Mouse (Mus musculus) limb, embryonic 11.5 days (tissue): ENCODE measurements at regions not wholly inside any gene's neighbourhood (a gene's known extent, or its start where the extent isn't known, plus 50 kb on each side); places are given as distances from the start of the nearest gene placed in this dataset.

ENCODE experiments used
- ATAC-seq: fragments of 200-750 bp; cut with Nextera tagmentation; 2 replicates; pipeline ENCODE4 v1.8.0; 2017; ENCODE audit warnings: low read depth; ENCODE audit not compliant: insufficient number of reproducible peaks, low FRiP score, low TSS enrichment
- DNase-seq: peaks from one replicate; pipeline ENCODE4 v3.0.0-alpha.2; 2015; ENCODE audit warnings: low spot score
- H3K27ac ChIP-seq: fragments of 300-500 bp; sonication (generic); replicated peaks from 2 replicates; pipeline ENCODE4 v1.5.1; 2014; ENCODE audit warnings: low read depth, mild to moderate bottlenecking, low read length
- H3K27me3 ChIP-seq: fragments of 300-500 bp; sonication (generic); 2 replicates; pipeline ENCODE4 v1.6.1; 2014; ENCODE audit warnings: mild to moderate bottlenecking, low read length, mixed read lengths; ENCODE audit not compliant: control insufficient read depth, insufficient read depth
- H3K36me3 ChIP-seq: fragments of 300-500 bp; sonication (generic); 2 replicates; pipeline ENCODE4 v1.6.1; 2014; ENCODE audit warnings: mild to moderate bottlenecking, low read length, moderate library complexity, mixed read lengths; ENCODE audit not compliant: control insufficient read depth, insufficient read depth
- H3K4me1 ChIP-seq: fragments of 300-500 bp; sonication (generic); 2 replicates; pipeline ENCODE4 v1.6.1; 2014; ENCODE audit warnings: low read length, mixed read lengths; ENCODE audit not compliant: control insufficient read depth, insufficient read depth
- H3K4me2 ChIP-seq: fragments of 300-500 bp; sonication (generic); 2 replicates; pipeline ENCODE4 v1.6.1; 2014; ENCODE audit warnings: low read depth, mild to moderate bottlenecking, moderate library complexity; ENCODE audit not compliant: severe bottlenecking
- H3K4me3 ChIP-seq: fragments of 300-500 bp; sonication (generic); 2 replicates; pipeline ENCODE4 v1.5.1; 2014; ENCODE audit warnings: low read depth, low read length
- H3K9ac ChIP-seq: fragments of 300-500 bp; sonication (generic); 2 replicates; pipeline ENCODE4 v1.6.1; 2014; ENCODE audit warnings: mild to moderate bottlenecking, low read length
- H3K9me3 ChIP-seq: fragments of 300-500 bp; sonication (generic); 2 replicates; pipeline ENCODE4 v1.6.1; 2016; ENCODE audit warnings: low read length; ENCODE audit not compliant: control insufficient read depth
- WGBS: fragments of 180-500 bp; shearing (Covaris S2); extraction: QIAGEN DNeasy Blood & Tissue Kit; methylation state at CpG from one replicate; pipeline ENCODE4 v1.1.7; 2014; 5-methylcytosine and 5-hydroxymethylcytosine counted together

DNA sequence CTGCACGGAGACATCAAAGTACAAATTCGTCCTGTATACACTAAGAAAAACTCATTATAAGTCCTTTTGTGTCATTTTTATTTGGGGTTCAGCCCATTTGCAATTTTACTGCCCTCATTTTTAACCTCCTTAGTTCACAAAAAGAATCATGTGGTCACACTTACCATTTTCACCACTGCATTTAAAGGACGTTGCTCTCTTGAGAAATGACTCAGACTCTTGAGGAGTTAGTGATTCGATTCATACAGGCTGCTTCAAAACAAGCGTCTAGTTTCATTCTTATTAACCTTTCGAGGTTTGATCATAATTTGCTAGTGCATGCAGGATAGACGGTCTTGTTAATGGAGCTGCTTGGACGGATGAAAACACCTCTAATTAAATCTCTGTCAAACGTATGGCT is 313.0 kb upstream of the Pitx2 start:
- ATAC-seq (no peak), DNase-seq (no peak)
- H3K9me3 ChIP-seq, result no peaks in the 10 kb centered on the region
- no peak overlapping the region for H3K4me3 ChIP-seq
- H3K9ac ChIP-seq, result no peak overlapping the region
- no peaks in the 10 kb centered on the region for H3K36me3 ChIP-seq
- no peaks in the 10 kb centered on the region for H3K27me3 ChIP-seq
- WGBS, result 62% methylated on average over 9 of the region's 9 CpGs
- H3K4me1 ChIP-seq, result no peaks in the 10 kb centered on the region
- no peak overlapping the region for H3K27ac ChIP-seq
- H3K4me2 ChIP-seq, result no peak overlapping the region

DNA sequence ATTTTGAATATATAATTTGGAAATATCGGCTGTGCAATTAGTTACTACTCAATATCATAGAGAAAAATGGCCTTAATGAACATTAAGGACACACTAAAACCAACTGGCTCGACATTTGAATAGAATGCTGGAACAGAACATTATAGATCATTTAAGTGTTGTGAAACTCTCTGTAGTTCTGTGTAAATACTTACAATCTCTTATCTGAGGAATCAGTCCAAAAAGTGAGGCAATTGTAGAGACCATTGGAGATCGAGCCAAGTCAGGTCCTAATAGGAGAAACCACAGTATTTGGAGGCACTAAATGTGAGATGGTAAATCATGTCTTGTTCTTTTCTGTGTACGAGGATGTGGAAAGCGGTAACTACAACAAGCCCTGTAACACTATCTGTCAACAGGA is 308.6 kb upstream of the Pitx2 start:
- H3K36me3 ChIP-seq, result no peaks in the 10 kb centered on the region
- H3K27ac ChIP-seq, result no peak overlapping the region
- 84% methylated on average over 5 of the region's 5 CpGs for WGBS
- DNase-seq (no peak), ATAC-seq (no peak)
- H3K4me1 ChIP-seq, result no peaks in the 10 kb centered on the region
- no peaks in the 10 kb centered on the region for H3K27me3 ChIP-seq
- H3K4me2 ChIP-seq, result no peak overlapping the region
- no peaks in the 10 kb centered on the region for H3K9me3 ChIP-seq
- no peak overlapping the region for H3K4me3 ChIP-seq
- H3K9ac ChIP-seq, result no peak overlapping the region

DNA sequence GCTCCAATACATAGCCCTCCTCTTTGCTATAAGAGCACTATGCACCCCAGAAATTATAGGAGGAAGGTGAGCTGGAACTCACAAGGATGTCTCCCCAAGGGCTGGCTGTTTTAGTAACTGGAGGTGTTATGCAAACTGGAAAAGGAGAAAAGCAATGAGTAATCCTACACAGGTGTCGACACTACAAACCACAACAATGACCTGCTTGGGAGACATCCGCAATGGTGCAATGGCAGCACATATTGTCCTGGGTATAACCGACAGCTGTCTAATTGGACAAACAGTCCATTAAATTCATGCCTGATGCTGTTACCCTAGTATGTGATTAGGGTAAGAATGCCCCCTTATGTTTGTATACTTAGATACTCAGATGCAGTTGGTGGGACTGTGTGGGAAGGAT is 303.1 kb upstream of the Pitx2 start:
- Histone ChIP-seq H3K9me3 (no peaks in the 10 kb centered on the region), H3K4me2 (no peak overlapping the region), H3K9ac (no peak overlapping the region), H3K4me1 (no peaks in the 10 kb centered on the region), H3K4me3 (no peak overlapping the region), H3K36me3 (no peaks in the 10 kb centered on the region), H3K27me3 (no peaks in the 10 kb centered on the region), H3K27ac (no peak overlapping the region)
- DNase-seq, result no peak
- no peak for ATAC-seq
- 95% methylated on average over 3 of the region's 3 CpGs for WGBS

DNA sequence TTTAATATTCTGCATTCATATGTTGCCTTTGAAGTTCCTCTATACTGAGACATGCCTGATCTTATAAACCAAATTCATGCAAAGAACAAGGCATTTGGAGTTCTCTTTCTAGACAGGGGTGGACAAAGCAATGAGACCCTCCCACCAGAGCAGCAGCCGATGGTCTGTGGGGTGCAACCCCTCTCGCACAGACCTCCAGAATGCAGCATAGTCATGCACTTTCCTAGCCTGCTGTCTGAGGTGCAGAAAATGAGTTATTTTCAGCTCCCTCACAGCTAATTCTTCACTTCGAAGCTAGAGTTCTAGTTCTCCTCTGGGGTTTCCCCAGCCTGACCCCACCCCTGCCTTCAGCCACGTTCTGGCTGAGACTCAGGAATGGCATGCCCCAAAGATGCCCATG is 288.6 kb upstream of the Pitx2 start:
- H3K36me3 ChIP-seq, result no peaks in the 10 kb centered on the region
- no peak overlapping the region for H3K4me2 ChIP-seq
- H3K4me1 ChIP-seq, result no peaks in the 10 kb centered on the region
- 31% methylated on average over 4 of the region's 4 CpGs for WGBS
- H3K27ac ChIP-seq, result no peak overlapping the region
- H3K4me3 ChIP-seq, result no peak overlapping the region
- no peak overlapping the region for H3K9ac ChIP-seq
- no peaks in the 10 kb centered on the region for H3K27me3 ChIP-seq
- no peaks in the 10 kb centered on the region for H3K9me3 ChIP-seq
- no peak for DNase-seq
- no peak for ATAC-seq

DNA sequence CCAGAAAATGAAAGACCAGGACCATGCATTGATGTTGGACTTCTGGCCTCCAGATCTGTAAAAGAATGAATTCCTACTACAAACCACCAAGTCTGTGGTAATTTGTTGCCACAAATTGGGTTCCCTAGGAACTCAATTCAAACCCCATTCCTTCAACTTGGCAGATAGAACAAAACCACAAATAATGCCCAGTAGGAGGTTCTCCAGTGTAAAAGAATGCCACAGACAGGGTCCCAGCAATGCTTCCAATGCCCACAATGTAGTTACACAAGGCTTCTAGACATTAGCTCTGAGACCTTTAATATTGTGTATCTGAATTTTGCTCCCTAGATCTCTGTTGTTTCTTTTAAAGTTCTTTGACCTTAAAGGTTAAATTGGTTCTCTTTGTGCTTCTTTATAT is 278.2 kb upstream of the Pitx2 start:
- no peak overlapping the region for H3K4me2 ChIP-seq
- H3K27me3 ChIP-seq, result no peaks in the 10 kb centered on the region
- ATAC-seq, result no peak
- H3K27ac ChIP-seq, result no peak overlapping the region
- H3K9me3 ChIP-seq, result no peaks in the 10 kb centered on the region
- no peak overlapping the region for H3K4me3 ChIP-seq
- no peak for DNase-seq
- H3K9ac ChIP-seq, result no peak overlapping the region
- H3K4me1 ChIP-seq, result no peaks in the 10 kb centered on the region
- no peaks in the 10 kb centered on the region for H3K36me3 ChIP-seq

DNA sequence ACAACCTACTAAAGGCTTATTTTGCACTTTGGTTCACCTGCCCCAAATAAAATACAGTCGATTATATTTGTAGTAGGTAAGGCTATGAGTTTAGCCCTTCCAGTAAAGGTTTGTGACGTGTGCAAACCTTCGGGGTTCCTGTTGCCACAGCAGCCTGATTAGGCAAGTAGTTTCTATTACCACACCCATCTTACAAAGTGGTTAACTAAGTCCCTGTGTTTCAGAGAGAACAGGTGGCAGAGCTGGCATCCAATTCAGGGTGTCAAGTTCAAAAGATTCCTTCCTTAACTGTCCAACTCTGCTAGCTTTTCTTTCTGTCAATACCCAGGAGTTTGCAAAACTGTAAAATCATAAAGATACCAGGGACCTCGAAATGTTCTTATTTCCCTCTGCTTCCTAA is 277.5 kb upstream of the Pitx2 start:
- Histone ChIP-seq H3K4me2 (no peak overlapping the region), H3K4me3 (no peak overlapping the region), H3K9me3 (no peaks in the 10 kb centered on the region), H3K36me3 (no peaks in the 10 kb centered on the region), H3K4me1 (no peaks in the 10 kb centered on the region), H3K27me3 (no peaks in the 10 kb centered on the region), H3K27ac (no peak overlapping the region), H3K9ac (no peak overlapping the region)
- DNase-seq (no peak), ATAC-seq (no peak)
- 77% methylated on average over 4 of the region's 4 CpGs for WGBS

DNA sequence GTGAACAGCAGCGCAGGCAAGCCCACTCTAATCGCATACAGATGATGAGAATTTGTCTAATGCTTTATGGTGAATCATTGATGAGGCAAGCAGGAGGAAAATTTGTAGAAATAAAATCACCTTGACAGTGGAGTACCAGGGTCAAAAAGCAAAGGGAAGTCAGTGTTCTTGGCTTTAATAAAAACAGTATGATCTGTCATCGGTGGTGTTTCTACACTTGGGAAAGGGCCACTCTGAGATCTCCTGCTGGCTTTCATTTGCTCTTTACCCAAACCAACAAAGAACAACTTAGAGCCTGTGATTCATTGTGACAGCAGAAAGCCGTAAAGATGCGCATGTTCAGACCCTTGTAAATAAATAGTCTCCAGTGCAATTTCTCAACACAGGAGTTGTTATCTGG is 261.1 kb upstream of the Pitx2 start:
- Histone ChIP-seq H3K4me3 (no peak overlapping the region), H3K4me1 (no peaks in the 10 kb centered on the region), H3K9ac (no peak overlapping the region), H3K4me2 (no peak overlapping the region), H3K9me3 (no peaks in the 10 kb centered on the region), H3K27ac (no peak overlapping the region), H3K36me3 (no peaks in the 10 kb centered on the region), H3K27me3 (no peaks in the 10 kb centered on the region)
- WGBS, result 23% methylated on average over 5 of the region's 5 CpGs
- DNase-seq (no peak), ATAC-seq (no peak)

DNA sequence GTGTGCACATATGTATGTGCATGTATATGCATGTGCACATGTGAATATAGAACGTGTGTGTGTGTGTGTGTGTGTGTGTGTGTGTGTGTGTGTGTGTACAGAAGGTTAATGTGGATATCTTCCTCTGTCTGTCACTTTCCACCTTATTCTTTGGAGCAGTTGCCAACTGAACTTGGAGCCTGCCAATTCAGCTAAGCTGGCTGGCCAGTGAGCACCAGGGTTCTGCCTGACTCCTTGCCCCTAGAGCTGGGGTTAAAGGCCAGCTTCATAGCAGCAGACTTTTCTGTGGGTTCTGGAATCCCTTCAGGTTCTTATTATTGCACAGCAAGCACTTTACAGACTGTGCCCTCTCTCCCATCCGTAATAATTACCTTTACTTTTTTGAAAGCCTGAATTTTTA is 258.5 kb upstream of the Pitx2 start:
- H3K27me3 ChIP-seq, result no peaks in the 10 kb centered on the region
- no peak overlapping the region for H3K4me3 ChIP-seq
- DNase-seq (no peak), ATAC-seq (no peak)
- no peak overlapping the region for H3K27ac ChIP-seq
- H3K9me3 ChIP-seq, result no peaks in the 10 kb centered on the region
- WGBS, result 60% methylated on average over 2 of the region's 2 CpGs
- H3K4me2 ChIP-seq, result no peak overlapping the region
- no peak overlapping the region for H3K9ac ChIP-seq
- no peaks in the 10 kb centered on the region for H3K4me1 ChIP-seq
- no peaks in the 10 kb centered on the region for H3K36me3 ChIP-seq

DNA sequence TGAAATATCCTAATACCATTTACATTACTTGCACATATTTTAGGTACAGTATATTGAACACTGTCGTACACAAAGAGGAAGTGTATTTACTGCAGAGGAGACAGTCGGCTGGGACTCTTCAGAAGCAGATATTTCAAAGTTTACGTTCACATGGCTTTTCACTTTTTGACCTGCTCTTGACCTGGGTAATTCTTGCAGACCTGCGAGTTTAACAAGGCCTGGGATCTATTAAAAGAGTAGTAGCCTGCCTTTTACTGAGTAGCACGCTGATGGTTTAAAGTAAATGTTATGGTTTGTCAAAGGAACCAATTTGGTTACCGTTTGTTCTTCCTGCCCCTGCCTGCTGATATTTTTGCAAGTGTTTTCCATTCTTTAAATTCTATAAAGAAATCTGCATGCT is 255.0 kb upstream of the Pitx2 start:
- H3K4me2 ChIP-seq, result no peak overlapping the region
- H3K27me3 ChIP-seq, result no peaks in the 10 kb centered on the region
- no peaks in the 10 kb centered on the region for H3K4me1 ChIP-seq
- no peaks in the 10 kb centered on the region for H3K9me3 ChIP-seq
- no peak for DNase-seq
- WGBS, result 12% methylated on average over 6 of the region's 6 CpGs
- ATAC-seq, result no peak
- no peaks in the 10 kb centered on the region for H3K36me3 ChIP-seq
- H3K27ac ChIP-seq, result no peak overlapping the region
- H3K9ac ChIP-seq, result no peak overlapping the region
- H3K4me3 ChIP-seq, result no peak overlapping the region
